Mouse (Mus musculus): ENCODE results near the gene Slamf9. TPM values are rescaled to one million over a fixed set of nuclear protein-coding genes. Genes with fewer than 3 reads are reported as not detected.

Slamf9 gene
- total and polyA plus RNA-seq, 3 experiments: 0.38 TPM; not detected in 2

GRCm38 (mm10) chr1:172436785-172437184 lies 38.4 kb upstream of the Slamf9 start:
- H3K36me3 ChIP-seq (ENCODE audit: control insufficient read depth in 1 of 2, insufficient read depth in 2 of 2, low read length in 2 of 2): no peaks in the 10 kb centered on the region
- no peak overlapping the region for H3K4me3 ChIP-seq (ENCODE audit: control insufficient read depth in 1 of 2, insufficient read depth in 1 of 2, low read depth in 2 of 2, low read length in 2 of 2)
- H3K27ac ChIP-seq (ENCODE audit: control insufficient read depth, low read depth, low read length): no peak overlapping the region
- no peak for DNase-seq (ENCODE audit: low read depth, low spot score)
- H3K9me3 ChIP-seq (replicated peaks; ENCODE audit: insufficient read depth, low read length): no peaks in the 10 kb centered on the region
- H3K27me3 ChIP-seq (ENCODE audit: control insufficient read depth in 1 of 2, insufficient read depth in 2 of 2, low read length in 2 of 2): peaks cover 10 to 12% of the 10 kb centered on the region in 2 experiments
- no peaks in the 10 kb centered on the region; a peak in 1 of 4 replicates for H3K4me1 ChIP-seq (ENCODE audit: control insufficient read depth in 1 of 2, insufficient read depth in 2 of 2, low read length in 2 of 2)
- no peak overlapping the region for H3K9ac ChIP-seq (ENCODE audit: control insufficient read depth, low read depth, low read length, poor library complexity, severe bottlenecking)
- TF ChIP-seq MAZ (IDR thresholded peaks at IDR 0.05; ENCODE audit: low read depth, low read length) (no peak), CTCF (IDR thresholded peaks at IDR 0.05 in 2 of 3, conservative IDR thresholded peaks at IDR 0.05 in 1 of 3; ENCODE audit: control insufficient read depth in 1 of 3, insufficient read depth in 1 of 3, low read depth in 2 of 3, low read length in 3 of 3, poor library complexity in 1 of 3, severe bottlenecking in 1 of 3) (no peak), MYC (IDR thresholded peaks at IDR 0.05; ENCODE audit: low read depth, low read length) (no peak), GATA1 (IDR thresholded peaks at IDR 0.05; ENCODE audit: low read depth, low read length) (no peak), USF2 (IDR thresholded peaks at IDR 0.05; ENCODE audit: borderline replicate concordance in 1 of 2, insufficient read depth in 1 of 2, low read depth in 1 of 2, low read length in 2 of 2) (no peak), MYB (IDR thresholded peaks at IDR 0.05; ENCODE audit: low read depth, low read length) (no peak)
- no peaks in the 10 kb centered on the region for H3K79me2 ChIP-seq (ENCODE audit: control insufficient read depth, insufficient read depth, low read length, poor library complexity)

GRCm38 (mm10) chr1:172438621-172439020 lies 36.5 kb upstream of the Slamf9 start:
- no peaks in the 10 kb centered on the region for H3K9me3 ChIP-seq (replicated peaks; ENCODE audit: insufficient read depth, low read length)
- TF ChIP-seq MAX (IDR thresholded peaks at IDR 0.05; ENCODE audit: low read length) (no peak), USF1 (IDR thresholded peaks at IDR 0.05; ENCODE audit: low read depth, low read length) (no peak), MYB (IDR thresholded peaks at IDR 0.05; ENCODE audit: low read depth, low read length) (no peak), MEF2A (IDR thresholded peaks at IDR 0.05; ENCODE audit: extremely low read depth, insufficient replicate concordance, low read depth, low read length, poor library complexity, severe bottlenecking) (no peak), UBTF (IDR thresholded peaks at IDR 0.05; ENCODE audit: borderline replicate concordance, insufficient read depth, low read depth, low read length) (no peak), USF2 (IDR thresholded peaks at IDR 0.05; ENCODE audit: borderline replicate concordance in 1 of 2, insufficient read depth in 1 of 2, low read depth in 1 of 2, low read length in 2 of 2) (no peak), TCF12 (IDR thresholded peaks at IDR 0.05; ENCODE audit: low read depth, low read length) (no peak), HCFC1 (IDR thresholded peaks at IDR 0.05; ENCODE audit: low read depth, low read length) (no peak), ZMIZ1 (IDR thresholded peaks at IDR 0.05; ENCODE audit: low read depth, low read length) (no peak), RAD21 (IDR thresholded peaks at IDR 0.05; ENCODE audit: low read depth, low read length) (no peak), MYC (IDR thresholded peaks at IDR 0.05; ENCODE audit: low read depth, low read length) (no peak), GABPA (IDR thresholded peaks at IDR 0.05; ENCODE audit: low read depth, low read length) (no peak), MAZ (IDR thresholded peaks at IDR 0.05; ENCODE audit: low read depth, low read length) (no peak), ZNF384 (IDR thresholded peaks at IDR 0.05; ENCODE audit: low read depth, low read length) (no peak)
- no peaks in the 10 kb centered on the region for H3K4me1 ChIP-seq (ENCODE audit: control insufficient read depth in 1 of 2, insufficient read depth in 2 of 2, low read length in 2 of 2)
- DNase-seq (ENCODE audit: low read depth, low spot score): no peak
- H3K27me3 ChIP-seq (ENCODE audit: control insufficient read depth in 1 of 2, insufficient read depth in 2 of 2, low read length in 2 of 2): peaks cover 16 to 23% of the 10 kb centered on the region in 2 experiments
- H3K4me3 ChIP-seq (ENCODE audit: control insufficient read depth in 1 of 2, insufficient read depth in 1 of 2, low read depth in 2 of 2, low read length in 2 of 2): no peak overlapping the region
- no peaks in the 10 kb centered on the region for H3K79me2 ChIP-seq (ENCODE audit: control insufficient read depth, insufficient read depth, low read length, poor library complexity)
- H3K9ac ChIP-seq (ENCODE audit: control insufficient read depth, low read depth, low read length, poor library complexity, severe bottlenecking): no peak overlapping the region
- no peak overlapping the region for H3K27ac ChIP-seq (ENCODE audit: control insufficient read depth, low read depth, low read length)
- H3K36me3 ChIP-seq (ENCODE audit: control insufficient read depth in 1 of 2, insufficient read depth in 2 of 2, low read length in 2 of 2): no peaks in the 10 kb centered on the region

All from MEL (cell line).